Mouse (Mus musculus) erythroblast, adult 5-6 weeks (primary cell): Measurements from ENCODE around the gene Map3k5. TPM values are rescaled to one million over a fixed set of nuclear protein-coding genes. Genes with fewer than 3 reads are reported as not detected.

Experiments
- ATAC-seq: replicated peaks from 2 replicates; pipeline ENCODE4 v1.8.0; 2016; ENCODE audit warnings: moderate number of reproducible peaks, mild to moderate bottlenecking, moderate TSS enrichment, inconsistent platforms; ENCODE audit not compliant: poor library complexity, low FRiP score, severe bottlenecking
- total RNA-seq, 2 experiments: library from RNA; stranded (forward) in 1 of 2; stranded (reverse) in 1 of 2; fragments of 150-400 nt in 1 of 2; fragments of 200-764, 138-1000 nt in 1 of 2; gene quantifications; 2 replicates each; pipeline versions ENCODE4 v1.2.3 to v1.2.4; 2015 to 2017; ENCODE audit warnings: low replicate concordance in 2 of 2

Gene Map3k5
- total RNA-seq, 2 experiments from 2014 or later, result 4.2 to 4.6 TPM

GRCm38 (mm10) chr10:20135350-20136058 lies 201.2 kb downstream of the Map3k5 start:
- peak; percentile 55; the same call in 1 of the 2 replicates for ATAC-seq

GRCm38 (mm10) chr10:20136505-20136904 lies 202.2 kb downstream of the Map3k5 start:
- ATAC-seq, result no peak

DNA sequence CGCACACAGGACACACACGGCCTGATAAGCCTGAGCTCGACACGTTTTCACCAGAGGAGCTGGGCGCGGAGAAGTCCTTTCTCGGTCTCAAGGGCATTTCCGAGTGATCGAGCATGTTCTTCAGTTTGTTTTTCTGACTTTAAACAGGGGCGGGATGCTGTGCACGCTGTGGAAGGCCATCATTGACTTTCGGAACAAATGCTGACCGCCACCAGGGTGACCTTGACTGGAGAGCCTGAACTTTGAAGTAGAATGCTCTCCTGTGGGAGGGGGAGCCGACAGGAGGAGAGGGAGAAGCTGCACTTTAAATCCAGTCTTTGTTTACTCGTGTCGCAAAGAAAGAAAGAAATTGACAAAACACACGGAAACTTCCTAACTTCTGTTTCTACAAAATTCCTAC lies 207.1 kb downstream of the Map3k5 start:
- no peak for ATAC-seq

DNA sequence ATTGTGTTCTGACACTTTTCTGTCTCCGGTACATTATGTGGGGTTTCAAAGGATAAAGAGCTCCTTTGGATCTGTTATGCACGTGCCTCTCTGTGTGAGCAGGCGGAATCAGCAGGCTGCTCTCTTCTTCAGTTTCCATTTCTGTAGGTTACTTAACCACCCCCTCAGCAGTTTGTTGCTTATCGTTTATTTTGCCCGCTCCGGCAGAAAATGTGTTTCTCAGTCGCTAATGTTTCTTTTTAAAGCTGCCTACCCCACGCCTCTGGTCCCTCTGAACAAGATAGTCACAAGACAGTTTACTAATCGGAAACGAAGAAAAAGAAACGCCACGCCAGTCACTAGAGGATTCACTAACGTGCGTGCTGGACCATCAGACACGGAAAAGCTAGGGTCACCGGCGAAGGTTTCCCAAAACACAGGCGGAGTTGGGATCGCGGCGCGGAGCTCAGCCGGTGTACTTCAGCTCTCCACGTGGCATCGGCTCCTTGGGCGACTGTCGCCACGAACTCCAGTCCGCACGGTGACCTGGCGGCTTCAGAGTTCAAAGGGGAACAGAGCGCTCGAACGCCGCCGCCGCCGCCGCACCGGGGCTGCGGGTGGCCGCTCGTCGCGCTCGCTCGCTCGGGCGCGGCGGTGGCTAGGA lies 214.0 kb downstream of the Map3k5 start, which contains the start of gene Map7:
TSS of gene Map7 (plus strand) at position 342 of the 643 bp plus-strand sequence.
- ATAC-seq, result no peak

DNA sequence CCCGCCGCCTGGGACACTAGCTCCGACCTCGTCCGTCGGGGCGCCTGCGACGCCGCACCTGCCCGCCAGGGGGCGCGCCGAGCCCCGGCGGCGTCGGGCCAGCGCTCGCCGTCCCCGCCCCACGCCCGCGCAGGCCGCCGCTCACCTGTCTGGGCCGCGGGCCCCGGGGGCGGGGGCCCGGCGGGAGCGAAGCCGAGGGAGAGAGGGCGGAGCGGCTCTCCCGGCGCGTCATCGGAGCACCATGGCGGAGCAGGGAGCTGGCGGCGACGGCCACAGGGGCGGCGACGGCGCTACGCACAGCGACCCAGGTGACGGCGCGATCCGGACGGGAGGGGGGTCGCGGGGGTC lies 214.5 kb downstream of the Map3k5 start:
- ATAC-seq, result peak; percentile 69

DNA sequence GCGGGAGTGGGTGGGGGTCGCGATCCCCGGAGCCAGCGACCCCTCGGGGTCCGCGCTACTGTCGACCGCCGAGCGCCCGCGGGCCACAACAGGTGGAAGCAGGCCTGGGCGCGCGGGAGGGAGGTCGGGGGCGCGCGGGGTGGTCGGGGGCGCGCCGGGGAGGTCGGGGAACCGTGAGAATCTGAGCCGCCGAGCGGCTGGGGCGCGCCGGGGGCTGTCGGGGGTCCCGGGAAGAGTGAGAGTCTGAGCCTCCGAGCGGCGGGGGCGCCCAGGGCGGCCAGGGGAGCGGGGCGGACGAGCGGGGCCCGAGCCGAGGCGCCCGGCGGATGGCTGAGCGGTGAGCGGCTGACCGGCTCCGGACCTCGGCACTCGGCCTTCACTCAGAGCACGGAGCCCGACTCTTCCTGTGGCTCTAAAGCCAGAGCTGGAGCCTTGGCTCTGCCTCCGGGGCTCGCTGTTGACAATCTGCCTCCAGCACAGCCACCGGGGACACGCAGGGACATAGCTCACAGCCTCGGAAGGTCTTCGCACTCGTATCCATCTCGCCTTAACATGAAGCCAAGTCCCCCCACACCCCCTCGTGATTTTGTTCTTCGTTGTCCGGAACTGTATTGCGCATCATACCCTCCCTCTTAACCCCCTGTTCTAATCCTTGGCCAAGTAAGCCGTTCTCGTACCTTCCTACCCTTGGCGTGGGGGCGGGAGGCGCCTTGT lies 215.0 kb downstream of the Map3k5 start:
- ATAC-seq, result peak; percentile 36

DNA sequence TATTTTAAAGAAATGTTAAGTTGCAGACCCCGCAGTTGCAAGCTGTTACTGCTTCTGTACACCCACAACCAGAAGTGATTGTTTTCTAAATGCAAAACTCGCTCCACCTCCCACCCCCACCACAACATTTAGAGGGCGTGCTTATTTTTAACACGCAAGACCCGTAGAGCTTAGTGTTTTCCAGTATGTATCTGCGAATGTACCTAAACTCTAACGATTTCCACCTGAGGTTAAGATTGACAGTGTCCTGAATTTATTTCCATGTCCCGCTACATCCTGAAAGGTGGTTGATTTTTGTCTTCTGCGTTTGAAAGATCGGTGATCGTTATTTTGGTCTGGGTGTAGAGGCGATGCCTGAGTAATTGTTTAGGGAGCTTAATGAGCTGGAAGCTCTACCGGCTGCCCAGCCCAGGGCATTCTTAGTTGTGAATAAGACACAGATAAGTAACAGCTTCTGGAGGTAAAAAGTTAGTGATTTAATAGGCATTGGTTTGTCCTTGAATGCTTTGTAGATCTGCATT lies 215.6 kb downstream of the Map3k5 start:
- no peak for ATAC-seq

GRCm38 (mm10) chr10:20152131-20152530 lies 217.9 kb downstream of the Map3k5 start:
- ATAC-seq, result no peak

DNA sequence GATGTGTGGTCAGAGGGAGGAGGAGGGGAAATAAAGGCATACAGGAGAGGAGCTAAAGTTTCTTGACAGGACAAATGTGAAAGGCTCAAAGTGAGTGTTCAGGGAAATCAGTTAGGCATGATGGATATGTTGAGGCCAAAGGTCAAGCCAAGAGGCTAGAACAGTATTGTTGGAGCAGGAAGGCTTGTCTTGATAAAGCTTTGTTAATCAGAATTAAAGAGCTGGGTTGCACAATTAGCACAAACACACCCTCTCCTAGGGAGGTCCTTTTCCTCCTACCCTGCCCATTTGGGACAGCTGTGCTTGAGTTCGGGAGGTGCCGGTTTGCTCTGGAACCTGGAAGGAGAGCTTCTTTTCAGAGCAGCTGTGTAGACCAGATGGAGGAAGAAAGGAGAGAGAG lies 219.2 kb downstream of the Map3k5 start:
- no peak for ATAC-seq

DNA sequence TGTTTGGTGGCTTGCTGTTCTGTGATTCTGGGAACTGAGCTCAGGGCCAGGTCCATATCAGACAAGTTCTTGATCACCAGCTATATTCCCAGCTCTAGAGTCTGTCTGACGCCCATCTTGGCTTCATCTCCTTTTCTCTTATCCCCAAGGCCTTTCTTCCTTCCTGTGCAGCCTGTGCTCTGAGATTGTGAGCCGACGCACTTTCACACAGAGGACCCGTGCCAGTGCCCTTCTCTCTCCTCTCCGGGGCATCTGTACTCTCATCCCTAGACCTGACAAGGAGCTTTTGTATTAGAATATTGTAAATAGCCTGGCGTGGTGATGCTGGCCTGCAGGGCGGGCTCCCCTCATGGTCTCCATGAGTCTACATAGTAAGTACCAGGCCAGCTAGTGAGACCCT lies 221.1 kb downstream of the Map3k5 start:
- ATAC-seq, result no peak

DNA sequence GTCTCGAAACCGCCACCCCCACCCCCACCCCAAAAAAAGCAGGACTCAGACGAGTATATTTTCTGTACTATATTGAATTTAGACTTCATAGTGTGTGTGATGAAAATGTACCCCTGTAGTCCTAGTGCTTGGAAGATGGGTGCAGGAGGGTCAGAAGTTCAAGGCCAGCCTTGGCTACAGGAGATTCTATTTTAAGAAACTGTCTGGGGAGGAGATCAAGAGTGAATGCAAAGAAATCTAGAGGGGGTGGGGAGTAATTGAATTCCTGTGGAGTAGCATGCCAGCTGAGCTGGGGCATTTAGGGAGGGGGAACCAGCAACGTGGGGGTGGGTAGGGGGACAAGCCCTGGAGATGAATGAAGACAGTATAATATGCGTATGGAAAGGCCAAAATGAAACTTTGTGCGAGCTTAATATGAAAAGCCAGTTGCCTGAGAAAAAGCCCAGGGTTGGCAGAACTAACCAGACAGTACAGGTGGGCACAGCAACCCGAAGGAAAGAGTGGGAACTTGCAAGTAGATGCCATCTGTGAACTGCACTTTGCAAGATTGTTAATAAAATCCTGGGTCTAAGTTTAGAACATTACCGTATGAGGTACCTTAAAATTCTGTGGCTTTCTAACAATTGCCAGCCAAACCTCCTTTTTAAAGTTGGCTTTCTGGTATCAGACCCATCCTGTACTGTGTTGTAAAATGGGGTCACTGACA lies 222.9 kb downstream of the Map3k5 start:
- ATAC-seq, result no peak

- ATAC-seq, result no peak
Observed at GRCm38 (mm10) chr10:20158756-20159155, 224.5 kb downstream of the Map3k5 start.

GRCm38 (mm10) chr10:20159308-20159707 lies 225.0 kb downstream of the Map3k5 start:
- no peak for ATAC-seq

- ATAC-seq, result no peak
Observed at GRCm38 (mm10) chr10:20160914-20161313, 226.6 kb downstream of the Map3k5 start.

GRCm38 (mm10) chr10:20164810-20165209 lies 230.5 kb downstream of the Map3k5 start:
- ATAC-seq, result no peak

DNA sequence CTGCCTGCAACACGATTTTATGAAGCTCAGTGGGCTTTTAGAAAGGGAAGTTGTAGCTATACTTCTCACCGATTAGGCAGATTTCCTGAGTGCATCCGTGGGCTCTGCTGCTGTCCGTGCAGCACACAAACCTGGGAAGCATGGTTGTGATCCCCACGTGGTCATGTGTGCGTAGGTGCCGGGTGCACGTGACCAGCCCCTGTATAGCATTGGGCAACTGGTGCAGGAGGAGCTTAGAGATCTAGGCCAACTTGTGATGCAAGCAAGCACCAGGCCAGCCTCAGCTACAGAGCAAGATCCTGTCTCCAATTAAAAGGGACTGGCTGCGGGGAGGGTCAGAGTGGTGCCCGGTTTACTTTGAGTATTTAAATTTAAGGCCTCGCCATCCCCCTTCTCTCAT lies 232.5 kb downstream of the Map3k5 start:
- ATAC-seq, result no peak

- ATAC-seq, result no peak
Observed at GRCm38 (mm10) chr10:20167467-20167866, 233.2 kb downstream of the Map3k5 start.

- no peak for ATAC-seq
Observed at GRCm38 (mm10) chr10:20169182-20169674, 235.0 kb downstream of the Map3k5 start.

GRCm38 (mm10) chr10:20169927-20170604 lies 235.8 kb downstream of the Map3k5 start:
- no peak for ATAC-seq
